Mouse (Mus musculus) right cerebral cortex, postnatal 4 days (tissue): ENCODE measurements around the gene Gm35315.
"Not testable (repeated sequence)": the region's sequence is repeated elsewhere in the genome, so short reads cannot be mapped to it uniquely, and the experiment has no call there.

Source experiments
- DNase-seq: peaks from one replicate; pipeline ENCODE4 v3.0.0-alpha.2; 2022

Gene Gm35315

GRCm38 (mm10) chr5:110100921-110101631, 6.9 kb upstream of the Gm35315 start:
- peak; percentile 37 for DNase-seq

- DNase-seq: peak; percentile 10
Observed at GRCm38 (mm10) chr5:110099656-110100580, 5.7 kb upstream of the Gm35315 start, which contains the start of gene Plcxd1. Plcxd1 (plus strand) TSS chr5:110099969.

GRCm38 (mm10) chr5:110098991-110099477, 4.8 kb upstream of the Gm35315 start:
- DNase-seq: no peak

GRCm38 (mm10) chr5:110094847-110095213, 610 bp upstream of the Gm35315 start:
- no peak for DNase-seq

GRCm38 (mm10) chr5:110091546-110091945, 2.7 kb downstream of the Gm35315 start:
- no peak for DNase-seq

- DNase-seq: no peak
Observed at GRCm38 (mm10) chr5:110086161-110086866, 7.9 kb downstream of the Gm35315 start.

GRCm38 (mm10) chr5:110082961-110083360, 11.3 kb downstream of the Gm35315 start:
- no peak for DNase-seq

- DNase-seq: not testable (repeated sequence)
Observed at GRCm38 (mm10) chr5:110072413-110072812, 21.8 kb downstream of the Gm35315 start, which contains the start of gene Gm17655. Gm17655 (minus strand) TSS chr5:110072513.

GRCm38 (mm10) chr5:110057637-110058408, 36.4 kb downstream of the Gm35315 start:
- DNase-seq: peak; percentile 71
